Mouse (Mus musculus): ENCODE results near the gene Dnmt1.
A peak's percentile ranks its signal among the peaks of the same experiment; 100 is the strongest.

Dnmt1 gene

GRCm38 (mm10) chr9:20959430-20959938, at the start of gene Dnmt1:
Gene Dnmt1 (minus strand): TSS chr9:20959888.
- no peak for DNase-seq (ENCODE audit: low read depth)

GRCm38 (mm10) chr9:21008007-21008406, 48.3 kb upstream of the Dnmt1 start:
- DNase-seq (ENCODE audit: low read depth), result no peak

- DNase-seq (ENCODE audit: low read depth), result no peak
These were observed 47.7 kb upstream of the Dnmt1 start for GRCm38 (mm10) chr9:21007313-21007952.

- DNase-seq (ENCODE audit: low read depth), result peak; percentile 93
These were observed 43.2 kb upstream of the Dnmt1 start, which contains the start of gene Mrpl4 for GRCm38 (mm10) chr9:21002627-21003551. Gene Mrpl4 (plus strand): TSS chr9:21002738.

GRCm38 (mm10) chr9:21002270-21002626, 42.6 kb upstream of the Dnmt1 start:
- no peak for DNase-seq (ENCODE audit: low read depth)

GRCm38 (mm10) chr9:21001651-21002200, 42.0 kb upstream of the Dnmt1 start:
- peak; percentile 18 for DNase-seq (ENCODE audit: low read depth)

GRCm38 (mm10) chr9:21000811-21001210, 41.1 kb upstream of the Dnmt1 start:
- DNase-seq (ENCODE audit: low read depth), result peak; percentile 50

GRCm38 (mm10) chr9:20998337-20998736, 38.6 kb upstream of the Dnmt1 start:
- DNase-seq (ENCODE audit: low read depth), result peak; percentile 52

- DNase-seq (ENCODE audit: low read depth), result no peak
These were observed 37.4 kb upstream of the Dnmt1 start for GRCm38 (mm10) chr9:20997065-20997464.

- DNase-seq (ENCODE audit: low read depth), result no peak
These were observed 35.4 kb upstream of the Dnmt1 start for GRCm38 (mm10) chr9:20995069-20995468.

- no peak for DNase-seq (ENCODE audit: low read depth)
These were observed 33.6 kb upstream of the Dnmt1 start for GRCm38 (mm10) chr9:20993165-20993898.

GRCm38 (mm10) chr9:20991587-20991986, 31.9 kb upstream of the Dnmt1 start:
- DNase-seq (ENCODE audit: low read depth), result no peak

- DNase-seq (ENCODE audit: low read depth), result no peak
These were observed 31.2 kb upstream of the Dnmt1 start for GRCm38 (mm10) chr9:20990861-20991260.

GRCm38 (mm10) chr9:20987953-20988352, 28.3 kb upstream of the Dnmt1 start:
- DNase-seq (ENCODE audit: low read depth), result no peak

GRCm38 (mm10) chr9:20986952-20987686, 27.4 kb upstream of the Dnmt1 start:
- DNase-seq (ENCODE audit: low read depth), result no peak

GRCm38 (mm10) chr9:20983169-20983568, 23.5 kb upstream of the Dnmt1 start:
- peak; percentile 63 for DNase-seq (ENCODE audit: low read depth)

- no peak for DNase-seq (ENCODE audit: low read depth)
These were observed 22.5 kb upstream of the Dnmt1 start for GRCm38 (mm10) chr9:20982171-20982570.

- DNase-seq (ENCODE audit: low read depth), result no peak
These were observed 20.1 kb upstream of the Dnmt1 start for GRCm38 (mm10) chr9:20979769-20980168.

- DNase-seq (ENCODE audit: low read depth), result no peak
These were observed 19.5 kb upstream of the Dnmt1 start for GRCm38 (mm10) chr9:20979181-20979580.

- DNase-seq (ENCODE audit: low read depth), result no peak
These were observed 18.9 kb upstream of the Dnmt1 start for GRCm38 (mm10) chr9:20978409-20979095.
